Mouse (Mus musculus): ENCODE data around the gene Phlpp1. TPM values are rescaled to one million over a fixed set of nuclear protein-coding genes. Genes with fewer than 3 reads are reported as not detected.

Phlpp1 gene
- polyA plus RNA-seq, 1 experiment from 2014 or later = 7.7 TPM

- Histone ChIP-seq H3K27me3 (replicated peaks; ENCODE audit: control insufficient read depth, insufficient read depth, low read length) (no peaks in the 10 kb centered on the region), H3K36me3 (ENCODE audit: control insufficient read depth, insufficient read depth) (no peaks in the 10 kb centered on the region), H3K27ac (ENCODE audit: low read length) (no peak overlapping the region), H3K4me1 (replicated peaks; ENCODE audit: control insufficient read depth, insufficient read depth, low read length) (no peaks in the 10 kb centered on the region), H3K4me3 (replicated peaks; ENCODE audit: low read length) (no peak overlapping the region), H3K9me3 (ENCODE audit: control insufficient read depth, low read length) (no peaks in the 10 kb centered on the region), H3K4me2 (ENCODE audit: low read length) (no peak overlapping the region), H3K9ac (replicated peaks; ENCODE audit: low read depth, low read length) (no peak overlapping the region)
- no peak for ATAC-seq
- 88% methylated on average over 4 of the region's 4 CpGs for WGBS
These were observed 10.6 kb upstream of the Phlpp1 start for GRCm38 (mm10) chr1:106160916-106161315.

- no peaks in the 10 kb centered on the region for H3K4me1 ChIP-seq (replicated peaks; ENCODE audit: control insufficient read depth, insufficient read depth, low read length)
- no peaks in the 10 kb centered on the region for H3K27me3 ChIP-seq (replicated peaks; ENCODE audit: control insufficient read depth, insufficient read depth, low read length)
- H3K9ac ChIP-seq (replicated peaks; ENCODE audit: low read depth, low read length) = no peak overlapping the region
- no peak overlapping the region for H3K4me2 ChIP-seq (ENCODE audit: low read length)
- no peak overlapping the region for H3K4me3 ChIP-seq (replicated peaks; ENCODE audit: low read length)
- no peak for ATAC-seq
- no peaks in the 10 kb centered on the region for H3K36me3 ChIP-seq (ENCODE audit: control insufficient read depth, insufficient read depth)
- no peaks in the 10 kb centered on the region for H3K9me3 ChIP-seq (ENCODE audit: control insufficient read depth, low read length)
- H3K27ac ChIP-seq (ENCODE audit: low read length) = no peak overlapping the region
- WGBS = 81% methylated on average over 7 of the region's 7 CpGs
These were observed 9.0 kb upstream of the Phlpp1 start for GRCm38 (mm10) chr1:106162581-106162980.

DNA sequence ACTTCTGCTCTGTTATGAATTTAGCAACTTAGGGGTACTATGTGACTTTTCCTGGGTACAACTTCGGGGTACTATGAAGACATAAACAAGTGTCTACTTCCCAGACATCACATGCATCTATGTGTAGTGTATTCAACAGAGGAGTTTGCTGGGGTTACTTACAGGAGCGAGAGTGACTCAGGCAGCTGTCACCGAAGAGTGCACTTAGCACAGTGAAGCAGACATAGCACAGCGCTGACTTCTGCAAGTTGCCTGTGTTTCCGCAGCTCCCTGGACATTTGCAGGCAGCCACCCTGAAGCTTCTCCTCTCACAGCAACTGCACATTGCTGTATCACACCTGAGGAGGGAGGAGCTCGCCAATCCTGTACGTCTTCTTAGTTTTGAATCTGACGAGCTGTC is 8.2 kb upstream of the Phlpp1 start:
- Histone ChIP-seq H3K36me3 (ENCODE audit: control insufficient read depth, insufficient read depth) (no peaks in the 10 kb centered on the region), H3K27ac (ENCODE audit: low read length) (no peak overlapping the region)
- ATAC-seq = no peak

DNA sequence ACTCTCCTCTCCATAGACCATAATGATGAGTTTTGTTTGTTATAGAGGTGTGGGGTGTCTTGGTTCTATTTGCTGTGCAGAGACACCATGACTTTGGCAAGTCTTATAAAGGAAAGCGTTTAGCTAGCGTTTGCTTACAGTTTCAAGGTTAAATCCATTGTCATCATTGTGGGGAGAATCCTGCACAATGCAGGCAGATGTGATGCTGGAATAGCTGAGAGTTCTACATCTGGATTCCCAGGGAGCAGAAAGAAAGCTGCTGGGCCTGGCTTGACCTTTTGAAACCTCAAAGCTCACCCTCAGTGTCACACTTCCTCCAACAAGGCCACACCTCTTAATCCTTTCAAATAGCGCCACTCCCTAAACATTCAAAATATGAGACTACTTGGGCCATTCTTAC is 7.4 kb upstream of the Phlpp1 start:
- H3K27me3 ChIP-seq (replicated peaks; ENCODE audit: control insufficient read depth, insufficient read depth, low read length) = no peaks in the 10 kb centered on the region
- H3K4me3 ChIP-seq (replicated peaks; ENCODE audit: low read length) = no peak overlapping the region
- H3K36me3 ChIP-seq (ENCODE audit: control insufficient read depth, insufficient read depth) = no peaks in the 10 kb centered on the region
- H3K27ac ChIP-seq (ENCODE audit: low read length) = no peak overlapping the region
- no peak overlapping the region for H3K9ac ChIP-seq (replicated peaks; ENCODE audit: low read depth, low read length)
- WGBS = 88% methylated on average over 3 of the region's 3 CpGs
- no peak overlapping the region for H3K4me2 ChIP-seq (ENCODE audit: low read length)
- H3K4me1 ChIP-seq (replicated peaks; ENCODE audit: control insufficient read depth, insufficient read depth, low read length) = no peaks in the 10 kb centered on the region
- no peak for ATAC-seq
- no peaks in the 10 kb centered on the region for H3K9me3 ChIP-seq (ENCODE audit: control insufficient read depth, low read length)

More for the DNA sequence above, 8.2 kb upstream of the Phlpp1 start:
- H3K27me3 ChIP-seq (replicated peaks; ENCODE audit: control insufficient read depth, insufficient read depth, low read length) = no peaks in the 10 kb centered on the region
- no peaks in the 10 kb centered on the region for H3K9me3 ChIP-seq (ENCODE audit: control insufficient read depth, low read length)
- H3K4me2 ChIP-seq (ENCODE audit: low read length) = no peak overlapping the region
- H3K4me1 ChIP-seq (replicated peaks; ENCODE audit: control insufficient read depth, insufficient read depth, low read length) = no peaks in the 10 kb centered on the region
- no peak overlapping the region for H3K4me3 ChIP-seq (replicated peaks; ENCODE audit: low read length)
- no peak overlapping the region for H3K9ac ChIP-seq (replicated peaks; ENCODE audit: low read depth, low read length)
- 91% methylated on average over 8 of the region's 8 CpGs for WGBS

- 0 out of 2 replicates have a peak, but pooled peaks cover 2% of the 10 kb centered on the region for H3K4me1 ChIP-seq (replicated peaks; ENCODE audit: control insufficient read depth, insufficient read depth, low read length)
- ATAC-seq = no peak
- 31% methylated on average over 4 of the region's 4 CpGs for WGBS
These were observed 3.6 kb upstream of the Phlpp1 start for GRCm38 (mm10) chr1:106168001-106168400.

DNA sequence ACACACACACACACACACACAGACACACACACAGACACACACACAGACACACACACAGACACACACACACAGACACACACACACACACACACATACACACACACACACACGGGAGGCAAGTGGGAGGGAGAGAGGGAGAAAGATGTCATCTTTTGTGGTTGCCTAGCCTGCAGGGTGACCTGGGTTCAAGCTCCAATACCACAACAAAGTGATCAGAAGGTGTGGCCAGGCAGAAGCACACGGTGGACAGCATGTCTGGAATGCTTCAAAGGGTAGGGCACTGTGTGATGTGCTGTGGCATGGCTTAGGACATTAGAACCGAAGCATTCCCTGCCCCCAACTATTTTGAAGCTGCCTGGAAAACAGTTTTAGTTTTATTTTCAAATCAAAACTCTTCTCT is 2.8 kb upstream of the Phlpp1 start:
- no peak overlapping the region for H3K9ac ChIP-seq (replicated peaks; ENCODE audit: low read depth, low read length)
- H3K4me2 ChIP-seq (ENCODE audit: low read length) = no peak overlapping the region
- ATAC-seq = no peak
- no peaks in the 10 kb centered on the region for H3K9me3 ChIP-seq (ENCODE audit: control insufficient read depth, low read length)
- H3K4me1 ChIP-seq (replicated peaks; ENCODE audit: control insufficient read depth, insufficient read depth, low read length) = peaks cover 8% of the 10 kb centered on the region
- no peak overlapping the region for H3K4me3 ChIP-seq (replicated peaks; ENCODE audit: low read length)
- no peak overlapping the region for H3K27ac ChIP-seq (ENCODE audit: low read length)
- WGBS = 67% methylated on average over 3 of the region's 3 CpGs
- H3K27me3 ChIP-seq (replicated peaks; ENCODE audit: control insufficient read depth, insufficient read depth, low read length) = no peaks in the 10 kb centered on the region
- H3K36me3 ChIP-seq (ENCODE audit: control insufficient read depth, insufficient read depth) = no peaks in the 10 kb centered on the region

More at GRCm38 (mm10) chr1:106168001-106168400, 3.6 kb upstream of the Phlpp1 start:
- no peak overlapping the region for H3K9ac ChIP-seq (replicated peaks; ENCODE audit: low read depth, low read length)
- H3K9me3 ChIP-seq (ENCODE audit: control insufficient read depth, low read length) = no peaks in the 10 kb centered on the region
- no peaks in the 10 kb centered on the region for H3K27me3 ChIP-seq (replicated peaks; ENCODE audit: control insufficient read depth, insufficient read depth, low read length)
- H3K4me3 ChIP-seq (replicated peaks; ENCODE audit: low read length) = no peak overlapping the region
- no peak overlapping the region for H3K27ac ChIP-seq (ENCODE audit: low read length)
- no peaks in the 10 kb centered on the region for H3K36me3 ChIP-seq (ENCODE audit: control insufficient read depth, insufficient read depth)
- no peak overlapping the region for H3K4me2 ChIP-seq (ENCODE audit: low read length)

- H3K4me3 ChIP-seq (replicated peaks; ENCODE audit: low read length) = no peak overlapping the region
- no peak overlapping the region for H3K4me2 ChIP-seq (ENCODE audit: low read length)
- H3K27me3 ChIP-seq (replicated peaks; ENCODE audit: control insufficient read depth, insufficient read depth, low read length) = no peaks in the 10 kb centered on the region
- no peak overlapping the region for H3K27ac ChIP-seq (ENCODE audit: low read length)
- no peak overlapping the region for H3K9ac ChIP-seq (replicated peaks; ENCODE audit: low read depth, low read length)
- no peak for ATAC-seq
- H3K36me3 ChIP-seq (ENCODE audit: control insufficient read depth, insufficient read depth) = no peaks in the 10 kb centered on the region
- H3K4me1 ChIP-seq (replicated peaks; ENCODE audit: control insufficient read depth, insufficient read depth, low read length) = peaks cover 15% of the 10 kb centered on the region
- 64% methylated on average over 5 of the region's 5 CpGs for WGBS
- no peaks in the 10 kb centered on the region for H3K9me3 ChIP-seq (ENCODE audit: control insufficient read depth, low read length)
These were observed 1.7 kb upstream of the Phlpp1 start for GRCm38 (mm10) chr1:106169741-106170265.

- Histone ChIP-seq H3K4me1 (replicated peaks; ENCODE audit: control insufficient read depth, insufficient read depth, low read length) (peaks cover 24% of the 10 kb centered on the region), H3K9me3 (ENCODE audit: control insufficient read depth, low read length) (no peaks in the 10 kb centered on the region), H3K27me3 (replicated peaks; ENCODE audit: control insufficient read depth, insufficient read depth, low read length) (no peaks in the 10 kb centered on the region), H3K9ac (replicated peaks; ENCODE audit: low read depth, low read length) (peak overlapping the region; percentile 93), H3K36me3 (ENCODE audit: control insufficient read depth, insufficient read depth) (no peaks in the 10 kb centered on the region), H3K4me3 (replicated peaks; ENCODE audit: low read length) (peak overlapping the region; percentile 94), H3K27ac (ENCODE audit: low read length) (peak overlapping the region; percentile 95), H3K4me2 (ENCODE audit: low read length) (peak overlapping the region; percentile 82)
- WGBS = under 1% methylated on average over 65 of the region's 77 CpGs
- no peak; the same call in 1 of the 2 replicates for ATAC-seq
These were observed 864 bp downstream of the Phlpp1 start for GRCm38 (mm10) chr1:106172301-106172930.

DNA sequence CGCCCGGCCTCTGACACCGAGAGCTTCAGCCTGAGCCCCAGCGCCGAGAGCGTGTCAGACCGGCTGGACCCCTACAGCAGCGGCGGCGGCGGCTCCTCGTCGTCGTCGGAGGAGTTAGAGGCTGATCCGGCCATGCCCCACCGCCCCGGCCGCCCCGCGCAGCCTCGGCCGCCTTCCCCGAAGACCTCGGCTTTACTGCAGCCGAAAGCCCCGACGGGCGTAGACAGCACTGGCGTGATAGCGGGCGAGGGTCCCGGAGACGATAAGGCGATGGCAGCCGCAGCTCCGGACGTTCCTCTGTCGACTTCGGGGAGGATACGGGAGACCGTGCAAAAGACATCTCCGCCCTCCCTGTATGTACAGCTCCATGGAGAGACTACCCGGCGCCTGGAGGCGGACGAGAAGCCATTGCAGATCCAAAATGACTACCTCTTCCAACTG is 1.4 kb downstream of the Phlpp1 start:
- Histone ChIP-seq H3K4me3 (replicated peaks; ENCODE audit: low read length) (peak overlapping the region; percentile 94), H3K9ac (replicated peaks; ENCODE audit: low read depth, low read length) (peak overlapping the region; percentile 93), H3K27ac (ENCODE audit: low read length) (peak overlapping the region; percentile 95), H3K27me3 (replicated peaks; ENCODE audit: control insufficient read depth, insufficient read depth, low read length) (no peaks in the 10 kb centered on the region), H3K4me1 (replicated peaks; ENCODE audit: control insufficient read depth, insufficient read depth, low read length) (peaks cover 25% of the 10 kb centered on the region), H3K4me2 (ENCODE audit: low read length) (peak overlapping the region; percentile 82), H3K36me3 (ENCODE audit: control insufficient read depth, insufficient read depth) (no peaks in the 10 kb centered on the region), H3K9me3 (ENCODE audit: control insufficient read depth, low read length) (no peaks in the 10 kb centered on the region)
- under 1% methylated on average over 46 of the region's 47 CpGs for WGBS
- ATAC-seq = no peak

Data from forebrain, embryonic 16.5 days (tissue).